Mouse (Mus musculus) heart, adult 2 months (tissue): ENCODE results near the gene Rab38. TPM values are rescaled to one million over a fixed set of nuclear protein-coding genes. Genes with fewer than 3 reads are reported as not detected.

Source experiments
- DNase-seq, 2 experiments: peaks; one replicate each; pipeline ENCODE4 v3.0.0; 2021
- H3K27ac ChIP-seq: fragments of 200-600 bp; 2 replicates; pipeline ENCODE4 v1.8.1; 2022
- H3K27me3 ChIP-seq: fragments of 200-500 bp; 2 replicates; pipeline ENCODE4 v1.6.1; 2012; ENCODE audit warnings: mild to moderate bottlenecking, low read length, inconsistent platforms, mixed read lengths; ENCODE audit not compliant: control insufficient read depth, insufficient read depth
- H3K36me3 ChIP-seq: fragments of 200-500 bp; 2 replicates; pipeline ENCODE4 v1.6.1; 2012; ENCODE audit warnings: low read length, inconsistent platforms; ENCODE audit not compliant: control insufficient read depth, insufficient read depth
- H3K4me1 ChIP-seq: fragments of 200-500 bp; 2 replicates; pipeline ENCODE4 v1.6.1; 2011; ENCODE audit warnings: low read length; ENCODE audit not compliant: control insufficient read depth, insufficient read depth
- H3K4me3 ChIP-seq: fragments of 200-600 bp; 2 replicates; pipeline ENCODE4 v1.8.1; 2022
- H3K79me2 ChIP-seq: fragments of 200-500 bp; replicated peaks from 2 replicates; pipeline ENCODE4 v1.6.1; 2012; ENCODE audit warnings: mild to moderate bottlenecking, inconsistent platforms, low read length, moderate library complexity, mixed read lengths; ENCODE audit not compliant: control insufficient read depth, insufficient read depth
- H3K9ac ChIP-seq: fragments of 200-500 bp; 2 replicates; pipeline ENCODE4 v1.6.1; 2012; ENCODE audit warnings: low read depth, mild to moderate bottlenecking, control low read depth, inconsistent platforms, low read length, mixed read lengths
- CTCF ChIP-seq: fragments of 200-600 bp; IDR thresholded peaks from 2 replicates; pipeline ENCODE4 v1.8.1; 2022; ENCODE audit warnings: antibody characterized with exemption, mild to moderate bottlenecking, moderate library complexity
- EP300 ChIP-seq: fragments of 200-500 bp; IDR thresholded peaks from 2 replicates; pipeline ENCODE4 v1.6.1; 2011; ENCODE audit warnings: low read depth, low read length, control low read depth; ENCODE audit not compliant: insufficient read depth
- POLR2A ChIP-seq: fragments of 200-500 bp; IDR thresholded peaks from 2 replicates; pipeline ENCODE4 v1.6.1; 2011; ENCODE audit warnings: mild to moderate bottlenecking, low read depth, low read length, control low read depth; ENCODE audit not compliant: insufficient read depth
- WGBS: fragments of 180-500 bp; shearing (Covaris S2); methylation state at CpG from one replicate; pipeline ENCODE4 v1.1.7; 2018; 5-methylcytosine and 5-hydroxymethylcytosine counted together
- intact Hi-C: fragments of 180-260 bp; cut with DNase I; formaldehyde crosslinking; loops from one replicate; pipeline ENCODE4 v1.15.1; 2025
- polyA plus RNA-seq: library from polyadenylated mRNA; depleted of rRNA; stranded (reverse); fragments of >200 nt; gene quantifications from 2 replicates; pipeline ENCODE4 v1.2.3, GENCODE M21; 2012; rRNA removed
- total RNA-seq, 2 experiments: library from RNA; stranded (reverse); gene quantifications; 2 replicates each; pipeline ENCODE4 v1.2.3; 2021

Rab38 gene
- total and polyA plus RNA-seq, 3 experiments = 0.16 to 0.23 TPM; not detected in 1

GRCm38 (mm10) chr7:88536743-88537142 is 106.7 kb downstream of the Rab38 start:
- Histone ChIP-seq H3K27me3 (no peaks in the 10 kb centered on the region), H3K79me2 (no peaks in the 10 kb centered on the region), H3K9ac (no peak overlapping the region), H3K4me1 (no peaks in the 10 kb centered on the region), H3K27ac (no peak overlapping the region), H3K4me3 (no peak overlapping the region), H3K36me3 (no peaks in the 10 kb centered on the region)
- TF ChIP-seq CTCF (no peak), EP300 (no peak), POLR2A (no peak)
- WGBS = 48% methylated on average over 3 of the region's 3 CpGs
- intact Hi-C loops = no loop called here
- DNase-seq = no peak

Other genes with a start within 250 kb of the Rab38 start
- 10 to 100 TPM; 27.5 to 38.5 TPM for gene Ctsc, start 152.2 kb upstream of the Rab38 start, total RNA-seq
- gene Ctsc, start 152.2 kb upstream of the Rab38 start, polyA plus RNA-seq = 14.2 and 20.4 TPM in 2 replicates